Mouse (Mus musculus) layer of hippocampus, adult 18-20 months (tissue): Measurements from ENCODE around the gene Zfp143. TPM values are rescaled to one million over a fixed set of nuclear protein-coding genes. Genes with fewer than 3 reads are reported as not detected.
"Not testable (repeated sequence)": the region's sequence is repeated elsewhere in the genome, so short reads cannot be mapped to it uniquely, and the experiment has no call there.

ENCODE experiments used
- DNase-seq, 2 experiments: peaks; one replicate each; pipeline ENCODE4 v3.0.0; 2022; ENCODE audit warnings: low spot score in 2 of 2
- total RNA-seq, 2 experiments: library from RNA; stranded (reverse); gene quantifications; 2 replicates each; pipeline ENCODE4 v1.2.3; 2021

The Zfp143 gene
- total RNA-seq, 2 experiments from 2014 or later: 9.8 to 11.7 TPM

DNA sequence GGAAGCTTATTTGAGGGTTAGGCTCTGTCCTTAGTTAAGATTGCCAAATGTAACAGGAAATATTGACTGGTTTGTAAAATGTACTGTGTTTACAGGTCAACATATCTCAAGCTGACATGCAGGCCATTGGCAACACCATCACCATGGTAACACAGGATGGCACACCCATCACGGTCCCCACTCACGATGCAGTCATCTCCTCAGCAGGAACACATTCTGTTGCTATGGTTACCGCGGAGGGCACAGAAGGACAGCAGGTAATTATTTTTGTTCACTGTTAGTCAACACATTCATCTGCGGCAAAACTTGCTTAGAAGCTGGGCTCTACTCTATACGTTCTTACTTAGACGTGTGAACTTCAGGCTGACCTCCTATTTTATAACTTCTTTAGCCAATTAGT lies 30.7 kb downstream of the Zfp143 start:
- DNase-seq: peak; percentile 23 to 57

DNA sequence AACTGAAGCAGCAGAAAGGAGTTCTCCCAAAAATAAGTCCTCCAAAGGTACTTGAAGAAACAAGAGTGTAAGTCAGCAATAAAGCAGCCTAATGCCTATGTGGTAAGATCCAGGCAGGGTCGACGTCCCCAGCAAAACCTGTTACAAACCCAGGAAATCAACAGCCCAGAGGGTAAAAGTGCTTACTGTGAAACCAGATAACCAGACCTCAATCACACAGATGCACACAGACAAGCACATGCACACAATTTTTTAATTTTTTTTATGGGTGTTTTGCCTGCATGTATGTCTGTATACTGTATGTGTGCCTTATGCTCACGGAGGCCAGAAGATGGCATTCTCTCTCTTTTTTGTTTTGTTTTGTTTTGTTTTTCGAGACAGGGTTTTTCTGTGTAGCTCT lies 35.3 kb downstream of the Zfp143 start:
- no peak for DNase-seq

DNA sequence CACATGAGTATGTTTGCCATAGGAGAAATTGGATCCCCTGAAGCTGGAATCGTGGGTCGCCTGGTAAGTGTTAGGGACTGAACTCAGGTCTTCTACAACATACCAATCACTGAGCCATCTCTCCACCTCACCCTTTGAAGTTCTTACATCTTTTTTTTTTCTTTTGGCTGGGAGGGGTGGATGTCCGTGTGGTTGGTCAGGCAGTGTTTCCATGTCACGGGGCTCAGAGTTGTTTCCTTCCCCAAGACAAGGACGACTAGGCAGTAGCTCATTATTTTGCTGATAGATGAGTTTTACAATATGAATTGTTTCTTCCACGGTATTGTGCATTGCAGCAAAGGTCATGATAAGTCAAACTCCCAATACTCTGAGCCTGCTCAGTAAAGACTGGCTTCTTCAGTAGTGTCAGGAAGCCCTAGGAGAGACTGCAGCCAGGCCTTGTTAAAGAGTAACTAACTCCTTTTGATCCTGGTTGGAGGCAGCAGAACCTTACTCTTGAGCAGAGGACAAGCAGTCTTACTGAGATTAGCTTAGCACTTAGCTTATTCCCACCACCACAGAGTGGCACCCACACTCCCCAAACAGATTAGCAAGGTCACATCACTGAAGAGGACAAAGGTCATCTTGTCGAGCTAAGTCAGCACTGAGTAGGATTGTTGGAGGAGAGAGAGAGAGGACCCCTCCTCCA lies 36.2 kb downstream of the Zfp143 start:
- DNase-seq: no peak

DNA sequence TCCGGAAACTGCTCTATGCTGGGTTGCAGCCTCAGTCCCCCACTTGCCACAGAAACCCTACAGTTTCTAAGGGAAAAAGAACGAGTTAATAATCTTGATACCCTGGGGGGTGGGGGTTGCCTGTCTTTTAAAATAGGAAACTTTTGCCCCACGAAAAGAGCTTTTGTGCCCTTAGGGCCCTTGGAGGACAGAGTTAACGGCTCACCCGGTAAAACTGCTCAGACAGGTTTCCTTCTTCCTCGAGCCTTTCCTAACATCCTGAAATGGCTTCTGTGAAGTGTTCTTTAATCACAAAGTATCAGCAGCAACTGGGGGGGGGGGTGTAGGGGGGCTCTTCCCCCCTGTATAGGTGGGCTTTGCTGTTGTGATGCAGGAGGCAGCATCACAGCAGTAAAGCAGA lies 39.8 kb downstream of the Zfp143 start:
- DNase-seq: no peak

DNA sequence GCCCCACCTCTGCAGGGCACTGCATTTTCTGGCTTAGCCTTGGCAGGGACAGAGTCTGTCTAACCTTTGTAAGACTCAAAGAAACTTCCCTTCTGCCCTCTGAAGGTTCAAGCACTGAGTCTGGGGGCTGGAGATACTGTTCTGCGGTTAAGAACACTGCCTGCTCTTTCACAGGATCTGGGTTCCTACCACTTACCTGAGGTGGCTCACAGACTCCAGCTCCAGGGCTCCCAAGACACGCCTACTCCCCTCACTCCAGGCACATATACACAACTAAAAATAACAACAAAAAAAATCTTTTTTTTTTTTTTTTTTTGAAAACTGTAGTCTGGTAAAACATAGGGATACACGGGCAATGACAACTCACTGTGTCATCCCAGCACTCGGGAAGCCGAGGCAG lies 40.2 kb downstream of the Zfp143 start:
- no peak for DNase-seq

DNA sequence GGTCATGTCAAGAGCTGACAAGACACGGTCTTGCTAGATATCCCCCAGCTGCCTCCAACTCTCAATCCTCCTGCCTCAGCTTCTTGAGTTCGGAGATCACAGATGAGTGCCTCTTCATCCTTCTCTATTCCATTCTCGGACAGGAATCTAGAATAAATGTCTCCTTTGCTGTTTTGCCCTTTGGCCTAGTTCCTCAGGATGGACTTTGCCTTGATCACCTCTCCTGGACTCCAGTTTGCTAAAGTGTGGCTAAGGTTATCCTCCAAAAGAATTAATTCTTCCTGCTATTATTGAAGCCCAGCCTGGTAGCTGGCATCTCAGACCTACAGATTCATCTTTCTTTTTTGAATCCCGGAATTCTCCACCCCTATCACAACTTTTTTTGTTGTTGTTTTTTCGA lies 44.0 kb downstream of the Zfp143 start:
- DNase-seq: no peak

DNA sequence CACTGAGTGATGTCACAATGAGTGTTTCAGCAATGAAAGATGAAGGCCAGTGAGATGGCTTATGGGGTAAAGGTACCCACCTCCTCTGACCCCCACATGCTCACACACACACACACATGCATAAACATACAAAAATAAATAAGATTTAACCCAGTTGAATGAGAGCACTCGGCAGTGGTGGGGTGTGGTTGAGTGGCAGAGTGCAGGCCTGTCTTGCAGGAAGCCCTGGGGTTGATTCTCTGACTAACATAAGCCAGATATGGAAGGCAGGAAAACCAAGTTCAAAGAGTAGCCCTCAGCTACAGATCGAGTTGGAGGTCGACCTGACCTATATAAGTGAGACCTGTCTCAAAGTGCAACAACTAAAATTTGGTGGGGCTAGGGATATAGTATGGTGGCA lies 45.6 kb downstream of the Zfp143 start:
- no peak for DNase-seq

DNA sequence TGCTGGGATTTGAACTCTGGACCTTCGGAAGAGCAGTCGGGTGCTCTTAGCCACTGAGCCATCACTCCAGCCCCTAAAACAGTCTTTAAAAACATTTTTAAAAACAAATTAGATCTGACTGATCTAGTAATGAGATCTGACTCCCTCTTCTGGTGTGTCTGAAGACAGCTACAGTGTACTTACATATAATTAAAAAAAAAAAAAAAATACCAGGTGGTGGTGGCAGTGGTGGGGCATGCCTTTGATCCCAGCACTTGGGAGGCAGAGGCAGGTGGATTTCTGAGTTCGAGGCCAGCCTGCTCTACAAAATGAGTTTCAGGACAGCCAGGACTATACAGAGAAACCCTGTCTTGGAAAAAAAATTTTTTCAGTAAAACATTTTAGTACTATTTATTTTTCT lies 47.5 kb downstream of the Zfp143 start:
- DNase-seq: not testable (repeated sequence)

DNA sequence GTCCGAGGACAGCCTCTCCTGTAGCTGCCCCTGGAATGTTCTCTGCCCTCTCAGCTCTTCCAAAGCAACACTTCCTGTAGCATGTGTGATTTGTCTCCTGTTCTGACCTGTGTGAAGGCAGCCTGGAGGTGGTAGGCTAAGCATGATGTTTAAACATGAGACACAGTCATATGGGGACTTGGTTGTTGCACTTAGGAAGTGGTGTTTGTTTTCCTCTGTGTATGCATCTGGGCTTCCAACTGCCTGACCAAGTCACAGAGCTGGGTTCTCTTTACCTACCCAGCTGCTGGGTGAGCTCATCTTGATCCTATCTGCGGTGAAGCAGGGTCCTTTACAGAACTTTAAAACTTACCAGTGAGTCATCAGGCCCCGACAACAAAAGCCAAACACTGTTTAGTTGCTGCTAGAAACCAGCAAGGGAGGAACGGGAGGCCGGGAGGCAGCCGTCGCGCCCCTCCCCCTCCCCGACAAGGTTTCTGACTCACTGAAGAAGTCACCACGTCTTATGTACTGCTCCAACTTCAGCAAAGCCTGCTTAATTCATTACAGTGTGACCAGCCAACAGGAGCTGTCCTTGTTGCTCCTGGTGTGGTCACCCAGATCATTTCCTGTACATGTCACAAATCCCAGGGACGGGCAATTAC lies 48.1 kb downstream of the Zfp143 start:
- peak in 1 of 2 experiments; percentile 41 for DNase-seq

DNA sequence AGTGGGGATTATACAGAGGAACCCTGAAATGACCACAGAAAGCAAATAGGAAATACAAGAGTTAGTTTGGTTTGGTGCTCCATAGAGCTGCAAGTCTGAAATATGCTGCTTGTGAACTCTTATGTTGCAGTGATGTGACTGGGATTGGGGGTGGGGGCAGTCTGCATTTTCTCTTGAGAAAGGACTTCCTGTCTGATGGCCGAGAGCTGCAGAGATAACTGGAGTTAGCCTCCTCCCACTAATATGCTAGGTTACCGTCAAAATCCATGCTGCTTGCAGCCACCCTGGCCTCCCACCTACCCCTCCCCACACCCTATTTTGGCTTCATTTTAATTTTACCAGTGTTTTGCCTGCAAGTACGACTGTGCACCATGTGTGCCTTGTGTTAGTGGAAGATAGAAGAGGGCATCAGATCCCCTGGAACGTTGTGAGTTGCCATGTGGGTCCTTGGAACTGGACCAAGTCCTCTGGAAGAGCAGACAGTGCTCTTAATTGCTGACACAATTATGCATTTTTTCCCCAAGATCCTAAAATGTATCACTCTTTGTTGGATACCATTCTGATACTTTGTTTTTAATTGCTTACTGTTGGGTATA lies 49.1 kb downstream of the Zfp143 start:
- peak; percentile 58 to 81 for DNase-seq

DNA sequence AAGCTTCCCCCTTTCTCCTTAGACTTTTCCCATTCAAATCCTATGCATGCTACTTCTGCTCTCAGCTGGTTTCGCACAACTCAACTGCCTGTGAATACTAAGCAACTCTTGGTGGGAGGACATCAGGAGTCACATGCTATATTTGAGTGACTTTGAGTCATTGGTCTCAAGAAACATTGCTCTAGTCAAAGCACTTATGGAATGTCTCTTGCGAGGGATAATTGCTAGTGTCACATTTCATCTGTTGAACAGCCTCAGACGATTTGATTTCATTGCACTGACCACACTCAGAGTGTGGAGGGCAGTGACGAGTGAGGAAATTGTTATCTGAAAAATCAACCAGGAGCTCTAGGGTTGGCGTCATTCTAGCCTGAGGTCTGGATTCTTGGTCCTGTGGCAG lies 53.7 kb downstream of the Zfp143 start:
- DNase-seq: no peak

DNA sequence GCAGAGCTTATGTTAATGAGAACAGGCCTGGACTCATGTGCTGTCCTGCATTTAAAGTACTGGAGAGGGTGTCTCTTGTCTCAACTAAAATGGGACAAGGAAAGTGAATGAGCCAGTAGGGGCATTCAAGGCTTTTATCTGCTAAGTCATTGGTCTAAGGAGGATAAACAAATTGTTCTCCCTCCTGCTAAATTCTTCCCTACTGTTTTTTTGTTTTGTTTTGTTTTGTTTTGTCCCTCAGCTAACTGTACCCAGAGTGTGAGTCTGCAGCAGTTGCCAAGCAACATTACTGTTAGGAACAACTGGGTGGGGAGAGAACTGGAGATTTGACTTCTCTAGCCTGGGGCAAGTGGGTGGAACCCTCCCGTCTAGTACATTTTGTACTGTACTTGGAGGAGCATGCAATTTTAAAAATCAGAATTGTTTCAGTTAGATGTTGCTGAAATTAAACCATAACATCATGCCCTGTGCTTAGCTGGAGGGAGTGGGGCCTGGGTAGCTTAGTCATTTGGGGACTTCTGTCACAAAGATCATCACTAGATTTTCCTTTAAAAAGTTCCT lies 55.8 kb downstream of the Zfp143 start:
- DNase-seq: peak in 1 of 2 experiments; percentile 52

DNA sequence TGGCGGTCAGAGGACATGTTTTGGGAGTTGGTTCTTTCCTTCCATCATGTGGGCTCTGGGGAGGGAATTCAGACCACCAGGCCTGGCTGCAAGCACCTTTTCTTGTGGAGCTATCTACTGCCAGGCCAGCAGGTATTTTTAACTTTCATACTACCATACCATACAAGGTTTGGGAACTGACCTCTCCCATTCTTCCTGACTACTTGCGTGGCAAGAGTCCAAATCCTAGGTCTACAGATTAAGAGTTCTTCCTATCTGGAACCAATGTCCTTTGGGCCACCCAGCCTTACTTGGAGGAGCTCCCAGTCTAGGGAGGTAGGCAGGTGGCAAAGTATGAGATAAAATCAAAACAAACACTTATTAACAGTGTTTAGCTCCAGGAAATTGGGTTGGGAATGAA lies 57.4 kb downstream of the Zfp143 start:
- DNase-seq: no peak

DNA sequence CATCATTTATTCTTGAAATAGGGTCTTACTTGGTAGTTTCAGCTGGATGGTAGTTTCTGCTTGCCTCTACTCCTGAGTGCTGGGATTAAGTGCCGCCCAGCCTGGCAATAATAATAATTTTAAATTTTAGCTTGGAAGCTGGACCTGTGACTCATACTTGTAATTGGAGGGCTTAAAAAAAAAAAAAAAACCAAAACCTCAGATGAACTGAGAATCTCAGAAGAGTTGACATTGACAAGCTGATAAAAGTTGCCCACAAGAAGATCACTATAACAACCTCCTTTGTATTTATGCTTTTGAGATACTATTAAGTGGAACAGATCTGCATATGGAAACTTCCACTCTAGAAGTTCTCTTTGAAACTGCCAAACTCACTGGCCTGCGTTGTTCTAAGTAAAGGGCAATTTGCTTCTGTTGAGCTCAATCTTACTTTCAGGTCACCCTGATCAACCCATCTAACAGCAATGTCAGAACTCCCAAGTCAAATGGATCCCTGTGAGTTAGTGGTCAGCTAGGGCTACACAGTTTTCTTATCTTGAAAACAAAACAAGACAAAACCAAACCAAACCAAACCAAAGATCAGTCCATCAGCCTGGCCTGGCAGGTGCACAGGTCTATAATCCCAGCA lies 59.3 kb downstream of the Zfp143 start:
- no peak for DNase-seq

DNA sequence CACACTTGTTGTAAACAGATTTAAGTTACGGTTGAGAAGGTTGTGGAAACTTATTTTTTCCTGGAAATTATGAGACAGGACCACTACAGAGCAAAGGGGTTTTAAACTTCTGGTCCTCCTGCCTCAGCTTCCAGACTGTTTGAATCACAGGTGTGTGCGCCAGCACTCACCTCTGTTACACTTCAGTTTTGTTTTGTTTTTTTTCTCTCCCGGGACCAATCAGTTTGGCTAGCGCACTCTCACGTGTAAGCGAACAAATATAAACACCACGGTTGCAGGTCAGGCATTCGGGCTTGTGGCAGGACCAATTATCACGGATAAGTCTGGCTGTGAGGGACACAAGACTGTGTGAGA lies 60.1 kb downstream of the Zfp143 start:
- no peak for DNase-seq

DNA sequence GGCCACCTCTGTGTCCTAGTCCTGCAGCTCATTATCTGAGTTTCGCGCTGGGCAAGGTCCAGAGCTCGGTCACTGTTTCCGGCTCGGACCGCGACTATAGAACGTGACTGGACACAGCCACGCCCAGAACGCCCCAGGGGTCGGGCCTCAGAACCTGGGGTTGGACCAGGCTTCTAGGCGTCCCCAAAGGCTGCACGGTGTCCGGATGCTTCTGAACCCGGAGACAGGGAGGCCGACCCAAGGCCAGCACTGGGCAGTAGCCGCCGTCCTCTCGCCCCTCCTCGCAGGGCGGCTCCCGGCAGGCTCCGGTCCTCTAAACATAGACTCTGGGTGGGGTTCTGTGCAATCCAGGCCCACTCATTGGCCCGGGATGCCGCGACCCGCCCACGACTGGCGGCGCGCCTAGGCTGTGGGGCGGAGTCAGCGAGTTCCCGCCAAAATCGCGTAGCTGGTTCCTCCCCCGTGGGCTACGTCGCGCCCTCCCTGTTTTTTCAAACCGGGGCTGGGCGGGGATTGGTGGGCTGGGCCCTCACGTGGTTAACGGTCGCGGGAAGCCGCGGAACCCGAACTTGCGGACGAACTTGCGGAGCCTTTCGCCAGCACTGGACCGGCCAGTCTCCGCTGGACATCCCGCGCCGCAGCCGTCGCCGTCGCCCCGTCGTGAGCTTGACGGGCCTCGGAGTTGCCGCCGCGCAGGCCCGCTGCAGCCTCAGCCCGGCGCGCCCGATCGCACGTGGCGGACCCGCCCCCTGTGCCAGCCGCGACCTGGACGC lies 60.7 kb downstream of the Zfp143 start, which contains the start of gene Wee1:
Gene Wee1 (plus strand): TSS at position 531 of the 773 bp plus-strand sequence.
- peak; percentile 97 to 98 for DNase-seq

DNA sequence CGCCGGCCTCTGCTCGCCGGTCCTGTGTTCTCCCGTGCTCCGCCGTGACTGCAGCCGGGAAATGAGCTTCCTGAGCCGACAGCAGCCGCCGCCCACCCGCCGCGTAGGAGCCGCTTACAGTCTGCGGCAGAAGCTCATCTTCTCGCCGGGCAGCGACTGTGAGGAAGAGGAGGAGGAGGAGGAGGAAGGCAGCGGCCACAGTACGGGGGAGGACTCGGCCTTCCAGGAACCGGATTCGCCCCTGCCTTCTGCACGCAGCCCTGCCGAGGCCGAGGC lies 61.2 kb downstream of the Zfp143 start:
- DNase-seq: peak; percentile 48 to 71

DNA sequence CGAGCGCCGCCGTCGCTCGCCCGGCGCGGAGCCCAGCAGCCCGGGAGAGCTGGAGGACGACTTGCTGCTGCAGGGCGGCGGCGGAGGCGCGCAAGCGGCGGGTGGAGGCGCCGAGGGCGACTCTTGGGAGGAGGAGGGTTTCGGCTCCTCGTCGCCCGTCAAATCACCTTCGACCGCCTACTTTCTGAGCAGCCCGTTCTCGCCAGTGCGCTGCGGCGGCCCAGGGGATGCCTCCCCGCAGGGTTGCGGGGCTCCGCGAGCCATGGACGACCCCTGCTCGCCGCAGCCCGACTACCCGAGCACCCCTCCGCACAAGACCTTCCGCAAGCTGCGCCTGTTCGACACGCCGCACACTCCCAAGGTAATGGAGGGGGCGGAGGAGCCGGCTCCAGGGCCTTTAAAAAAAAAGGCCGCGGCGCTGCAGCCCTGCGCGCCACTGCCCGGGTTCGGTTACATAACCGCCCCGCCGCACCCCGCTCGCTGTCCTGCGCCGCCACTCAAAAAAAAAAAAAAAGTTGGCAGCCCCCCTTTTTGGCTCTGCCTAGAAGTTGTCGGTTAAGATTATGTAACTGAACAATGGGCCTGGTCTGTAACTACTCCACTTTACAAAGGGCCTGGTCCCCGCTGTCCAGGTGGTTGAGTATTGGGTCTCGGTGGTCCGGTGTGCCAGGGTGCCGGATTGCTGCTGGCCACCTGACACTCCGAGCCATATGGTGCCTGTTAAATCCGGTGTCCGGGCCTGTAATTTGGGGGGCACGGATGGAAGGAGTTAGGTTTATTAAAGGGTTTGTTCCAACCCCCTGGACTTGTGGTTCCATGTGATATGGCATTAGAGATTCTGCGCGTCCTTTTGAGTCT lies 61.8 kb downstream of the Zfp143 start:
- DNase-seq: peak; percentile 18 to 63

DNA sequence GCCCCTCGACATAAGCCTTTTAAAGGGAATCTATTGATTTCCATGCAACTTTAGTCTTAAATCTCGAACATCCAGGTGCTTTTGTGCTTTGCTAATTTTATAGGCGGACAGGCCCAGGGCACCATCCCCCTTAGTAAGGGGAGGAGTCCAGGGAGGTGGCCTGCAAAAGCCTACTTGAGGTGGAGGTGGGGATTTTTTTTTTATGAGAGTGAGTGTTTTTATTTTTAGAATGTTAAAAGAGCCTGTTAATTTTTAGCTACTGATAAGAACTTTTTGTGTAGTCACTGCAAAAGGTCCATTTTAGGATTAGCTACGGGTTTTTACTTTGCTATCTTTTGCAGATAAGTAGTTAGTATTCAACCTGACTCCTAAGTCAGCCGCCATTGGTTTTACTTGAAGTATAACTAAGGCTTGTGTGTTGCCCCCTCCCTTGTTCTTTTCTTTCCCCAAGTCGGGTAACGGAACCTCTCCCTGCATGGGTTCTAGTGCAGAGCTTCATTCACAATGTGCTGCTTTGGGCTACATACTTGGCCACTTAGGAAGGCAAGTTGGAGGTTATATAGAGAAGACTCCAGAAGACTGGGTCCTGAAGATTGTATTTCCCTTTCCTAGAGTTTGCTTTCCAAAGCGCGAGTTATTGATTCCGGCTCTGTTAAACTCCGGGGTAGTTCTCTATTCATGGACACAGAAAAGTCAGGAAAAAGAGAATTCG lies 63.0 kb downstream of the Zfp143 start:
- no peak for DNase-seq

DNA sequence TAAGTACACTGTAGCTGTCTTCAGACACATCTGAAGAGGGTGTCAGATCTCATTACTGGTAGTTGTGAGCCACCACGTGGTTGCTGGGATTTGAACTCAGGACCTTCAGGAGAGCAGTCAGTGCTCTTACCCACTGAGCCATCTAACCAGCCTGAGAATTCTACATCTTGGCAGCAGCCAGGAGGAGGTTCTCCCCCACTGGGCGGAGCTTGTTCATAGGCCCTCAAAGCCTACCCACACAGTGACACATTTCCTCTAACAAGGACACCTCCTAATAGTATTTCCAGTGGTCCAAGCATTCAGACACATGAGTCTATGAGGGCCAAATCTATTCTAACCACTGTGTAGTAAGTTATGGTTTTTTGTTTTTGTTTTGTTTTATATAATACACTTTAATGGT lies 67.5 kb downstream of the Zfp143 start:
- no peak for DNase-seq
